Mouse (Mus musculus) intestine, postnatal 0 days (tissue): ENCODE results near the gene Echdc2. TPM values are rescaled to one million over a fixed set of nuclear protein-coding genes. Genes with fewer than 3 reads are reported as not detected.

Experiments used
- ATAC-seq: fragments of 200-750 bp; cut with Nextera tagmentation; 2 replicates; pipeline ENCODE4 v1.8.0; 2017; ENCODE audit warnings: mild to moderate bottlenecking, moderate TSS enrichment, moderate library complexity
- H3K27ac ChIP-seq: fragments of 300-500 bp; sonication (generic); 2 replicates; pipeline ENCODE4 v1.5.1; 2014; ENCODE audit warnings: mild to moderate bottlenecking, low read depth, low read length, moderate library complexity
- H3K27me3 ChIP-seq: fragments of 300-500 bp; sonication (generic); replicated peaks from 2 replicates; pipeline ENCODE4 v1.6.1; 2014; ENCODE audit warnings: low read length, mixed read lengths; ENCODE audit not compliant: control insufficient read depth, insufficient read depth
- H3K36me3 ChIP-seq: fragments of 300-500 bp; sonication (generic); 2 replicates; pipeline ENCODE4 v1.6.1; 2014; ENCODE audit warnings: mild to moderate bottlenecking, moderate library complexity; ENCODE audit not compliant: control insufficient read depth, insufficient read depth
- H3K4me1 ChIP-seq: fragments of 300-500 bp; sonication (generic); replicated peaks from 2 replicates; pipeline ENCODE4 v1.6.1; 2014; ENCODE audit warnings: antibody characterized with exemption, low read length, mixed read lengths; ENCODE audit not compliant: control insufficient read depth, insufficient read depth
- H3K4me2 ChIP-seq: fragments of 300-500 bp; sonication (generic); replicated peaks from 2 replicates; pipeline ENCODE4 v1.6.1; 2014; ENCODE audit warnings: low read depth, mild to moderate bottlenecking, moderate library complexity
- H3K4me3 ChIP-seq: fragments of 300-500 bp; sonication (generic); 2 replicates; pipeline ENCODE4 v1.5.1; 2014; ENCODE audit warnings: low read depth, low read length
- H3K9ac ChIP-seq: fragments of 300-500 bp; sonication (generic); 2 replicates; pipeline ENCODE4 v1.6.1; 2014; ENCODE audit warnings: mild to moderate bottlenecking, low read depth, low read length
- H3K9me3 ChIP-seq: fragments of 300-500 bp; sonication (generic); 2 replicates; pipeline ENCODE4 v1.6.1; 2016; ENCODE audit warnings: mixed run types; ENCODE audit not compliant: control insufficient read depth
- CTCF ChIP-seq: sonication (generic); IDR thresholded peaks from 2 replicates; pipeline ENCODE4 v1.5.1; 2016; ENCODE audit warnings: low read depth, mild to moderate bottlenecking, control low read depth, antibody characterized with exemption, moderate library complexity
- WGBS: fragments of 180-500 bp; shearing (Covaris S2); extraction: QIAGEN DNeasy Blood & Tissue Kit; methylation state at CpG from one replicate; pipeline ENCODE4 v1.1.7; 2014; 5-methylcytosine and 5-hydroxymethylcytosine counted together
- polyA plus RNA-seq: library from polyadenylated mRNA; unstranded; fragments of >200 nt; fragmentation: Nextera tagmentation; extraction: Ambion mirVana; gene quantifications from 2 replicates; pipeline ENCODE4 v1.2.1, GENCODE M21; 2015

Gene Echdc2
- 20.6 and 20.8 TPM in 2 replicates for polyA plus RNA-seq

DNA sequence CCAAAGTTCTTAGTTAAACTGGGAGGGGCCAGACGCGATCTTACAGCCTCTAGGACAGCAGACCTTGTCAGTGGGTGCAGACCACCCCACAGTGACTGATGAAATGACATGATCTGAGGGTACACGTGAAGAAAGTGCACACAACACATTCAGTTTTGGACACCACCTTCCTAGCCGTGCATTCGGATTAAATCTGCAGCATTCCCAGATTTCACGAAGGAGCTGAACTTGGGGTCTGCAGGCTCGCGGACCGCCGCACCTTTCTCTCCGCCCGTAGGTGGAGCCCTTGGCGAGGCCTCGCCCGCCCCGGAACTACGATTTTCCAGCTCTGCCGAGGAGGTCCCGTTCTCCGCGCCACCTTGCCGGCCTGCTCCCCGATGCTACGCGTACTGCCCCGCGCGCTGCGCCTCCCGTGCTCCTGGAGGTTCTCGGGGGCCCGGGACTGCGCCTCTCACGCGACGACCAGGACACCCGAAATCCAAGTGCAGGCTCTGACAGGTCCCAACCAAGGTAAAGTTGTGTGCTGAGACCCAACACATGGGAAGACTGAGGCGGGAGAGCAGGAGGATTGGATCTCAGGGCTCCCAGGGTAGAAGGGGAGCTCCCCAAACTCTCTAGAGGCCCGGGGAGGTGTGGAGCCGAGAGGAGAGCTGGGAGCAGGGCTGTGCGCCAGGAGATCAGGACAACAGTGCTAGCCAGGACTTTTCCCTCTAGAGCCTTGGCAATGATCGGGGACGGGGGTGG, at the start of gene Echdc2:
Gene Echdc2 (plus strand): TSS at position 286 of the 744 bp plus-strand sequence.
- H3K4me3 ChIP-seq: peak within 1 kb of the TSS; percentile 69
- peak; percentile 38; the same call in 1 of the 2 replicates for ATAC-seq
- H3K4me1 ChIP-seq: 0 out of 2 replicates have a peak, but pooled peaks cover 3% of the 10 kb centered on the region
- no peaks in the 10 kb centered on the region for H3K9me3 ChIP-seq
- no peaks in the 10 kb centered on the region for H3K27me3 ChIP-seq
- no peaks in the 10 kb centered on the region for H3K36me3 ChIP-seq
- peak within 1 kb of the TSS; percentile 65 for H3K9ac ChIP-seq
- peak; percentile 70 for TF ChIP-seq CTCF
- H3K27ac ChIP-seq: no peak within 1 kb of the TSS
- peak within 1 kb of the TSS; percentile 99 for H3K4me2 ChIP-seq
- under 1% methylated on average over 43 of the region's 43 CpGs for WGBS

DNA sequence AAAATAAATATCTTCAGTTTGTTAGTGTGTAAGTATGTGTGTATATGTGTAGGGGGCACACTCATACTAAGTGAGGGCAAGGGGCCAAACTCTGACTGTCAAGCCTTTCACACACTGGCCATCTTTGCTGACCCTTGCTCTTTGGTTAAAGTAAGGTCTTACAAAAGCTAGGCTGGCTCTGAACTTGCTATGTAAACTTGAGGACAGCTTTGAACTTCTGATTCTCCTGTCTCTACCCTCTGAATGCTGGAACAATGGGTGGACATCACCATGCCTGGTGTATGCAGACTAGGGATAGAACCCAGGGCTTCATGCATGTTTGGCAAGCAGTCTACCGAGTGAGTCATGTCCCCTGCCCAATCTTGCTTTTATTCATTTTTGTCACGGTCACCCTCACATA, 48.8 kb upstream of the Echdc2 start:
- Histone ChIP-seq H3K4me2 (no peak overlapping the region), H3K27ac (no peak overlapping the region), H3K27me3 (no peaks in the 10 kb centered on the region), H3K9ac (no peak overlapping the region), H3K4me3 (no peak overlapping the region), H3K4me1 (no peaks in the 10 kb centered on the region), H3K36me3 (peaks cover 5% of the 10 kb centered on the region; the same call in 1 of the 2 replicates), H3K9me3 (no peaks in the 10 kb centered on the region)
- ATAC-seq: no peak
- TF ChIP-seq CTCF: no peak
- 87% methylated on average over 2 of the region's 2 CpGs for WGBS

DNA sequence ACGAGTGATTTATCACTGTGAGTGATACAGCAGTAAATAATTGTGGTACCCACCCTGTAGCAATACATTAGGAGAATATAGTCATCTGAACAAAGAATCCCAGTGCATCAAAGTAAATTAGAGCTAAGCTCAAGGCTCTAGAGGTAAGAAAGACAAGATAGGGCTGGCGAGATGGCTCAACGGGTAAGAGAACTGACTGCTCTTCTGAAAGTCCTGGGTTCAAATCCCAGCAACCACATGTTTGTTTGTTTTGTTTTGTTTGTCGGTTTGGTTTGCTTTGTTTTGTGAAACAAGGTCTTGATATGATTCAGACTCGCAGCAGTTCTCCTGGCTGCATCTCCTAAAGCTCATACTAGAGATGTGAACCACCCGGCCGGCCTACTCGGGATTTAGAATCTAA, 47.7 kb upstream of the Echdc2 start:
- WGBS: 90% methylated on average over 8 of the region's 8 CpGs
- Histone ChIP-seq H3K4me2 (0 out of 2 replicates have a peak overlapping the region, but pooled peaks have one; percentile 70), H3K4me1 (no peaks in the 10 kb centered on the region), H3K27me3 (no peaks in the 10 kb centered on the region), H3K9me3 (no peaks in the 10 kb centered on the region), H3K27ac (no peak overlapping the region), H3K4me3 (no peak overlapping the region), H3K36me3 (no peaks in the 10 kb centered on the region), H3K9ac (no peak overlapping the region)
- no peak for ATAC-seq
- TF ChIP-seq CTCF: no peak

DNA sequence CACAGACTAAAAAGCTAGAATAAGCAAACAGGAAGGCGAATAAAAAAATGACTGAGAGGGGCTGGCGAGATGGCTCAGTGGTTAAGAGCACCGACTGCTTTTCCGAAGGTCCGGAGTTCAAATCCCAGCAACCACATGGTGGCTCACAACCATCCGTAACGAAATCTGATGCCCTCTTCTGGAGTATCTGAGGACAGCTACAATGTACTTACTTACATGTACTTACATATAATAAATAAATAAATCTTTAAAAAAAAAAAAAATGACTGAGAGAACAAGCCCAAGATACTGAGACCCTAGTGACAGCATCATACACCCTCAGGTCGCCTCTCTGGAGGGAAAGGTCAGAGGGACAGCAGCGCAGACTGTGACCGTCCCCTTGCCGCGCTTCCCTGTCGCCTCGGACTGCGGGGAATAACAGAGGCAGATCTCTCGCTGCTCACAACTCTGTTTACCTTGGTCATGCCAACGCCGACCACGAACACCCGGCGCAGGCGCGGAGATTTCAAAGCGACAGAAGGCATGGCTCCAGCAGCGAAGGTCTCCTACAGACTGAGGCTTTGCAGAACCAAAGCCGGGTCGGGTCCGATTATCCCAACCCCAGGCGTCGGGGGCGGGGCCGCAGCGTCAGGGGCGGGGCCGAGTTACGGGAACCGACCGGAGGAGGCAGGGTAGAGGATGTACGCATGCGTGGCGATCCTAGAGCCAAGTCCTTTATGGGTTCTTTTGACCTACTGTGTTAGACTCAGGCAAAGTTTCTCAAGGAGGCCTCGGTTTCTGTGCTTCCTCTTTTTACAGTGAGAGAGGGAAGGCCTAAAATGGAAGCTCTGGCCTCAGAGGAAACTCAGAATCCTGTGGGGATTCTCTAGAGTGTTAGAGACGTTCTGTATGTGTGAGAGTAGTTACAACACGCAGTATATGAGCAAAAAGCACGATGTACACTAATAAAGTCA, 47.0 kb upstream of the Echdc2 start:
- TF ChIP-seq CTCF: 0 out of 2 replicates have a peak, but pooled peaks have one; percentile 2

DNA sequence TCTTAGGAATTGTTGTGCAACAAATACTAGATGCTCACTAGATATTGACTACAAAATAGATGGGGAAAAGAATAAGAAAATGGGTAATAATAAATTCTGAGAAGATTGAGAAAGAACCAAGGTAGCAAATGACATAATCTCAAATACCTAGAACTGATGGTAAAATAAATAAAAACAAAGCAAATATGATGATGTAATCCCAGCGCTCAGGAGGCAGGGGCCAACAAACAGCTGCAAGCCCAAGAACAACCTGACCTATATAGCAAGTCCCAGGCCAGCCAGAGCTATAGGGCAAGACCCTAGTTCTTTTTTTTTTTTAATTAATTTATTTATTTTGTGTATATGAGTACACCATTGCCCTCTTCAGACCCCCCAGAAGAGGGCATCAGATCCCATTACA, 41.1 kb upstream of the Echdc2 start:
- TF ChIP-seq CTCF: no peak
- WGBS: 100% methylated on average over 1 of the region's 1 CpGs
- no peak for ATAC-seq

More for the DNA sequence above, 47.0 kb upstream of the Echdc2 start:
- no peaks in the 10 kb centered on the region for H3K27me3 ChIP-seq
- H3K4me1 ChIP-seq: no peaks in the 10 kb centered on the region
- peak overlapping the region; percentile 68 for H3K4me3 ChIP-seq
- peak overlapping the region; percentile 70 for H3K27ac ChIP-seq
- H3K9me3 ChIP-seq: no peaks in the 10 kb centered on the region
- 12% methylated on average over 43 of the region's 45 CpGs for WGBS
- ATAC-seq: peak; percentile 85
- H3K9ac ChIP-seq: peak overlapping the region; percentile 56
- H3K4me2 ChIP-seq: peak overlapping the region; percentile 70
- H3K36me3 ChIP-seq: no peaks in the 10 kb centered on the region

DNA sequence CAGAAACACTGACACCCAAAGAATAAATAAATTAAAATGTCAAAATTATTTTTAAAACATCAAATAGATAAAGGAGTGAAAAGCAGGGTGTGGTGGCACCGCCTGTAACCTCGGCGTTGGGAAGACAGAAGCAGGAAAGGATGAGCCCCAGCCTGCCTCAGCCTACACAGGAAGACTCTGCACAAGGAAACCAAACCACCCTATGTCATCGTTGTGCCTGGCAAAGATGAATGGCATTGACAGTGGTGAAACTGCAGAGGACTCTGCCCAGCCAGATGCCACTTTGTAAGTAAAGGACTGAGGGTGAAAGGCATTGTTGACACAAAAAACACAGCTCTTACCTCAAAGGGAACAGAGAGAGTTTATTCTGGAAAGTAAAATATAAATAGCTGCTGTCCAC, 39.0 kb upstream of the Echdc2 start:
- Histone ChIP-seq H3K9me3 (no peaks in the 10 kb centered on the region), H3K36me3 (no peaks in the 10 kb centered on the region), H3K27me3 (no peaks in the 10 kb centered on the region), H3K9ac (no peak overlapping the region), H3K4me1 (no peaks in the 10 kb centered on the region), H3K4me2 (no peak overlapping the region), H3K4me3 (no peak overlapping the region), H3K27ac (no peak overlapping the region)
- no peak for TF ChIP-seq CTCF
- ATAC-seq: no peak
- 73% methylated on average over 4 of the region's 4 CpGs for WGBS

More for the DNA sequence above, 41.1 kb upstream of the Echdc2 start:
- Histone ChIP-seq H3K4me2 (no peak overlapping the region), H3K27me3 (no peaks in the 10 kb centered on the region), H3K27ac (no peak overlapping the region), H3K36me3 (no peaks in the 10 kb centered on the region), H3K4me1 (no peaks in the 10 kb centered on the region), H3K9me3 (no peaks in the 10 kb centered on the region), H3K9ac (no peak overlapping the region), H3K4me3 (no peak overlapping the region)
